Mouse (Mus musculus) adrenal gland, postnatal 0 days (tissue): Measurements from ENCODE around the gene Ttc27. TPM values are rescaled to one million over a fixed set of nuclear protein-coding genes. Genes with fewer than 3 reads are reported as not detected.

ENCODE experiments used
- polyA plus RNA-seq: library from polyadenylated mRNA; unstranded; fragments of >200 nt; fragmentation: Nextera tagmentation; extraction: Ambion mirVana; gene quantifications from 2 replicates; pipeline ENCODE4 v1.2.1, GENCODE M21; 2015

Ttc27 gene
- polyA plus RNA-seq = 18.6 and 24.1 TPM in 2 replicates

GRCm38 (mm10) chr17:74717618-74718151 is at the start of gene Ttc27:
TSS of gene Ttc27 (plus strand) at chr17:74717732.

Other genes with a start within 250 kb of the Ttc27 start
- gene Yipf4, start 228.2 kb upstream of the Ttc27 start, polyA plus RNA-seq = 105 and 141 TPM in 2 replicates
- 56.8 and 70.3 TPM in 2 replicates for gene Birc6, start 189.4 kb upstream of the Ttc27 start, polyA plus RNA-seq